Mouse (Mus musculus): Measurements from ENCODE around the gene Fam19a5. TPM values are rescaled to one million over a fixed set of nuclear protein-coding genes. Genes with fewer than 3 reads are reported as not detected.

Fam19a5 gene
- polyA plus RNA-seq, 1 experiment from 2014 or later = 3.6 TPM

DNA sequence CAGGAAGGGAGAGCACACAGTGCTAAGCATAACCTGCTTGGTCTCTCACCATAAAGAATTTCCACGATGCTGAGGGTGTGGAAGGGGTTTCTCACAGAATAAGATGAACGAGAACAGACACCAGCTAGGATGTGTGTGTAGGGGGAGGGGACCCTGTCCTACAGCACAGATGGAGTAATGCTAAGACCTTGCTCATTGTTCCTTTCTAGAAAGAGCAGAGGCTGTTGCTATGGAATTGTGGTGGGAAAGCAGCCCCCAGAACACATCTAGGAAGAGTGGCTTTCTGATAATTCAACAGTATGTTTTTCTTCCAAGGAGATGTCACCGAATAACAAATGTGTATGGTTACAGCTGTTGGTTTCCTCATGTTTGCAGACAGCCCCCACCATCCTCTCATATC, 211.4 kb downstream of the Fam19a5 start:
- H3K27ac ChIP-seq (replicated peaks) = no peak overlapping the region
- peak; percentile 2 for DNase-seq (ENCODE audit: low spot score)
- no peak for TF ChIP-seq EP300 (optimal IDR thresholded peaks at IDR 0.05)
- no peak for TF ChIP-seq CTCF (IDR thresholded peaks at IDR 0.05; ENCODE audit: low read depth)
- no peak overlapping the region for H3K4me3 ChIP-seq (ENCODE audit: low read depth, low read length)
- H3K9me3 ChIP-seq (ENCODE audit: control insufficient read depth, low read length) = no peaks in the 10 kb centered on the region
- no peaks in the 10 kb centered on the region for H3K4me1 ChIP-seq (replicated peaks; ENCODE audit: control insufficient read depth, insufficient read depth)
- H3K27me3 ChIP-seq (ENCODE audit: control insufficient read depth, insufficient read depth, low read length) = no peaks in the 10 kb centered on the region
- no peaks in the 10 kb centered on the region for H3K36me3 ChIP-seq (ENCODE audit: control insufficient read depth, insufficient read depth, low read length)
- no peak overlapping the region for H3K4me2 ChIP-seq (replicated peaks; ENCODE audit: low read depth)
- ATAC-seq (ENCODE audit: low FRiP score, low TSS enrichment) = no peak
- H3K9ac ChIP-seq (ENCODE audit: low read length) = no peak overlapping the region
- 66% methylated on average over 3 of the region's 3 CpGs for WGBS

DNA sequence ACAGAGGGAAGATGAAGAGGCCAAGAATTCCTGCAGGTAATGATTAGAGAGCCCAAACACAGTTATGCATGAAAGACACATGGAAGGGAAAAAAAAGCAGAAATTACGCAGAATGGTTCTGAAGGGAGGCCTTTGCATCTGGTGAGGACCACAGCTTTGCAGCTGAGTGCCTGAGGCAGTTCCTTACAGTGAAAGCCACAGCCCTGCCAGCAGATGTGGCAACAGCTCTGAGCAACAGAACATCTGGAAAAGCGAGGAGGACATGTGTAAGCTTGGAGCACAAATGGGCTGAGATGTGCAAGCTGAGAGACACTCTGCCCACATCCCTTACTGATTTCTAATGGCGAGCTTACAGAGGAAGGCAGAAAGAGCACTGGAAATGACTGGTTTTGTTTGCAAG, 221.8 kb downstream of the Fam19a5 start:
- DNase-seq (ENCODE audit: low spot score) (no peak), ATAC-seq (ENCODE audit: low FRiP score, low TSS enrichment) (no peak)
- H3K27me3 ChIP-seq (ENCODE audit: control insufficient read depth, insufficient read depth, low read length) = no peaks in the 10 kb centered on the region
- no peak overlapping the region for H3K27ac ChIP-seq (replicated peaks)
- H3K4me1 ChIP-seq (replicated peaks; ENCODE audit: control insufficient read depth, insufficient read depth) = no peaks in the 10 kb centered on the region
- no peak overlapping the region for H3K9ac ChIP-seq (ENCODE audit: low read length)
- no peak for TF ChIP-seq EP300 (optimal IDR thresholded peaks at IDR 0.05)
- TF ChIP-seq CTCF (IDR thresholded peaks at IDR 0.05; ENCODE audit: low read depth) = no peak
- H3K4me2 ChIP-seq (replicated peaks; ENCODE audit: low read depth) = no peak overlapping the region
- H3K4me3 ChIP-seq (ENCODE audit: low read depth, low read length) = no peak overlapping the region
- WGBS = 74% methylated on average over 3 of the region's 3 CpGs
- no peaks in the 10 kb centered on the region for H3K9me3 ChIP-seq (ENCODE audit: control insufficient read depth, low read length)
- no peaks in the 10 kb centered on the region for H3K36me3 ChIP-seq (ENCODE audit: control insufficient read depth, insufficient read depth, low read length)

DNA sequence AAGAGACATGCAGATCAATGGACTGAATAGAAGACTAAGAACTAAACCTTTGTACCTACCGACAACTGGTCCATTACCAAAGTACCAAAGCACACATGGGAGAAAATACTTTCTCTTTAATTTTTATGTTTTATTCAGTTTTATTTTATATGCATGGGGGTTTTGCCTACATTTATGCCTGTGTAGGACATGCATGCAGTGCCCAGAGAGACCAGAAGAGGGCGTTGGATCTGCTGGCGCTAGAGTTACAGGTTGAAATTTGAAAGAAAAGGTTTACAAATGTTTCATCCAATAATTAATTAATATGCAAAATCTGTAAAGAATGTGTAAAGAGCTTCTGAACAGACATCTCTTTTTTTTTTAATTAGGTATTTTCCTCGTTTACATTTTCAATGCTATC, 229.9 kb downstream of the Fam19a5 start:
- Histone ChIP-seq H3K4me3 (ENCODE audit: low read depth, low read length) (no peak overlapping the region), H3K9ac (ENCODE audit: low read length) (no peak overlapping the region), H3K4me2 (replicated peaks; ENCODE audit: low read depth) (no peak overlapping the region), H3K4me1 (replicated peaks; ENCODE audit: control insufficient read depth, insufficient read depth) (no peaks in the 10 kb centered on the region), H3K9me3 (ENCODE audit: control insufficient read depth, low read length) (no peaks in the 10 kb centered on the region), H3K36me3 (ENCODE audit: control insufficient read depth, insufficient read depth, low read length) (no peaks in the 10 kb centered on the region), H3K27me3 (ENCODE audit: control insufficient read depth, insufficient read depth, low read length) (no peaks in the 10 kb centered on the region), H3K27ac (replicated peaks) (no peak overlapping the region)
- ATAC-seq (ENCODE audit: low FRiP score, low TSS enrichment) = no peak
- peak; percentile 31 for TF ChIP-seq CTCF (IDR thresholded peaks at IDR 0.05; ENCODE audit: low read depth)
- no peak for TF ChIP-seq EP300 (optimal IDR thresholded peaks at IDR 0.05)
- 65% methylated on average over 4 of the region's 4 CpGs for WGBS
- DNase-seq (ENCODE audit: low spot score) = no peak

DNA sequence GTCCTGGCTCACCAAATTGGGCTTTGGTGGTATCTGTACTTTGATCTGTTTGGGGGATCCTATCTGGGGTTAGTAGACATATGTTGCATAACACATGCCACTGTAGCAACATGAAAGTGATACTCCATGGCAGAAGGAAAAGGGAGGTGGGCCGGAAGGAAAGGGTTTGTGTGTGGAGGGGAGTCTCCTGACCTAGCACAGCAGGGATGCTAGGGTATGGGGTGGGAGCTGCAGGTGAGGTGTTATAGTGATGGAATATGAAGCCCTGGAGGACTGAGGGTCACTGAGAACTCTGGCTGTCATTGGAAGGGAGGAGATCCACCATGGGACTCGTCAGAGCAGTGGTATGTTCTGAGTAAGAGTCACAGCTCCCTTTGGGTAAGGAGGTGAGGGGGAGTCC, 239.2 kb downstream of the Fam19a5 start:
- Histone ChIP-seq H3K36me3 (ENCODE audit: control insufficient read depth, insufficient read depth, low read length) (no peaks in the 10 kb centered on the region), H3K9me3 (ENCODE audit: control insufficient read depth, low read length) (no peaks in the 10 kb centered on the region), H3K4me3 (ENCODE audit: low read depth, low read length) (no peak overlapping the region), H3K27ac (replicated peaks) (no peak overlapping the region), H3K9ac (ENCODE audit: low read length) (no peak overlapping the region), H3K4me2 (replicated peaks; ENCODE audit: low read depth) (no peak overlapping the region), H3K27me3 (ENCODE audit: control insufficient read depth, insufficient read depth, low read length) (no peaks in the 10 kb centered on the region), H3K4me1 (replicated peaks; ENCODE audit: control insufficient read depth, insufficient read depth) (no peaks in the 10 kb centered on the region)
- 86% methylated on average over 2 of the region's 2 CpGs for WGBS
- no peak for ATAC-seq (ENCODE audit: low FRiP score, low TSS enrichment)
- TF ChIP-seq EP300 (optimal IDR thresholded peaks at IDR 0.05) (no peak), CTCF (IDR thresholded peaks at IDR 0.05; ENCODE audit: low read depth) (no peak)
- DNase-seq (ENCODE audit: low spot score) = no peak

DNA sequence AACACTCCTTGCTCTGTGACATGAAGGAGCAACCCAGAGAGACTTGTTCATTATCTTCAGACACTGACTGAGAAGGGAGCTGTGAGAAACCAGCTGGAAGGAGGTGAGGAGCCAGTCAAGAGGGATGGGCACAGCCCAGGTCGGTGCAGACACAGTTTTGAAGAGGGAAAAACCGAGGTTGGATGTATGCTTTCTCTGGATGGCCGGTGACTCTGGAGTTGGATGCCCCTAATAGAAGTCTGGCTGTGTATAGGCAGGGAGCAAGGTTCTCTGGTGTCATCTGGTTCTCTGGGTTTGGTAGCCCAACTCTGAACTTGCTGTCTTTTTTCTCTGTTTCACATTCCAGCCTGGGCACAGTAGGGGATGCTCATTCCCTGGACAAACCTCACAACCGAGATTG, 245.6 kb downstream of the Fam19a5 start:
- Histone ChIP-seq H3K9ac (ENCODE audit: low read length) (no peak overlapping the region), H3K4me2 (replicated peaks; ENCODE audit: low read depth) (no peak overlapping the region), H3K4me3 (ENCODE audit: low read depth, low read length) (no peak overlapping the region), H3K36me3 (ENCODE audit: control insufficient read depth, insufficient read depth, low read length) (no peaks in the 10 kb centered on the region), H3K27ac (replicated peaks) (no peak overlapping the region), H3K27me3 (ENCODE audit: control insufficient read depth, insufficient read depth, low read length) (no peaks in the 10 kb centered on the region), H3K4me1 (replicated peaks; ENCODE audit: control insufficient read depth, insufficient read depth) (no peaks in the 10 kb centered on the region), H3K9me3 (ENCODE audit: control insufficient read depth, low read length) (no peaks in the 10 kb centered on the region)
- TF ChIP-seq CTCF (IDR thresholded peaks at IDR 0.05; ENCODE audit: low read depth) = no peak
- TF ChIP-seq EP300 (optimal IDR thresholded peaks at IDR 0.05) = no peak
- DNase-seq (ENCODE audit: low spot score) (no peak), ATAC-seq (ENCODE audit: low FRiP score, low TSS enrichment) (no peak)
- 71% methylated on average over 4 of the region's 4 CpGs for WGBS

DNA sequence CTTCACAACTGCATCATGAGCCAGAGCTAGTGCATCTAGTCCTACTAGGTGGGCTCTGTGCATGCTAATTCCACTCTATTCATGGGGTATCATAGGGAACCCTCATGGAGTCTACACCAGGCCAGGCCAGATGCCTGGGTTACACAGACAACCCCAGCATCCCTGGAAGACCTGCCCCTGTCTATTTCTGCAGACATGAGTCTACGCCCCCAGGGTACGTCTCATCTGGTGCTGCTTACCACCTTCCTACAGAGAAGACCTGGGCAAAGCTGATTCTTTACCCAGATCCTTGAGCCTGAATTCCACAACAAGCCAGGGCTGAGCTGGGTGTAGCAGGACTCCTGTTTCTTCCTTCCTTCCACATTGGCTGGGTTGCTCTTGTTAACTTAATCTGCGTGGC, 249.6 kb downstream of the Fam19a5 start:
- no peak overlapping the region for H3K27ac ChIP-seq (replicated peaks)

More for the DNA sequence above, 249.6 kb downstream of the Fam19a5 start:
- TF ChIP-seq EP300 (optimal IDR thresholded peaks at IDR 0.05) (no peak), CTCF (IDR thresholded peaks at IDR 0.05; ENCODE audit: low read depth) (no peak)
- no peak overlapping the region for H3K4me2 ChIP-seq (replicated peaks; ENCODE audit: low read depth)
- ATAC-seq (ENCODE audit: low FRiP score, low TSS enrichment) (no peak), DNase-seq (ENCODE audit: low spot score) (no peak)
- WGBS = 82% methylated on average over 3 of the region's 3 CpGs
- H3K4me1 ChIP-seq (replicated peaks; ENCODE audit: control insufficient read depth, insufficient read depth) = no peaks in the 10 kb centered on the region
- H3K9ac ChIP-seq (ENCODE audit: low read length) = no peak overlapping the region
- H3K9me3 ChIP-seq (ENCODE audit: control insufficient read depth, low read length) = no peaks in the 10 kb centered on the region
- no peak overlapping the region for H3K4me3 ChIP-seq (ENCODE audit: low read depth, low read length)
- H3K27me3 ChIP-seq (ENCODE audit: control insufficient read depth, insufficient read depth, low read length) = no peaks in the 10 kb centered on the region
- H3K36me3 ChIP-seq (ENCODE audit: control insufficient read depth, insufficient read depth, low read length) = no peaks in the 10 kb centered on the region
